Mouse (Mus musculus): ENCODE measurements around the gene Bcl9l.

The Bcl9l gene

GRCm38 (mm10) chr9:44510872-44511601 lies 28.4 kb downstream of the Bcl9l start:
- DNase-seq (ENCODE audit: extremely low read depth, low read depth, low spot score), result no peak

- DNase-seq (ENCODE audit: extremely low read depth, low read depth, low spot score), result no peak
These were observed 29.5 kb downstream of the Bcl9l start for GRCm38 (mm10) chr9:44511935-44512716.

- DNase-seq (ENCODE audit: extremely low read depth, low read depth, low spot score), result no peak
These were observed 30.0 kb downstream of the Bcl9l start for GRCm38 (mm10) chr9:44512717-44513003.

GRCm38 (mm10) chr9:44513121-44513520 lies 30.5 kb downstream of the Bcl9l start:
- no peak for DNase-seq (ENCODE audit: extremely low read depth, low read depth, low spot score)

GRCm38 (mm10) chr9:44513610-44514009 lies 31.0 kb downstream of the Bcl9l start:
- no peak for DNase-seq (ENCODE audit: extremely low read depth, low read depth, low spot score)

GRCm38 (mm10) chr9:44514147-44514546 lies 31.5 kb downstream of the Bcl9l start:
- no peak for DNase-seq (ENCODE audit: extremely low read depth, low read depth, low spot score)

GRCm38 (mm10) chr9:44515131-44515751 lies 32.6 kb downstream of the Bcl9l start:
- DNase-seq (ENCODE audit: extremely low read depth, low read depth, low spot score), result no peak

- DNase-seq (ENCODE audit: extremely low read depth, low read depth, low spot score), result no peak
These were observed 33.3 kb downstream of the Bcl9l start for GRCm38 (mm10) chr9:44515891-44516290.

- no peak for DNase-seq (ENCODE audit: extremely low read depth, low read depth, low spot score)
These were observed 34.7 kb downstream of the Bcl9l start for GRCm38 (mm10) chr9:44517368-44517767.

GRCm38 (mm10) chr9:44518068-44518467 lies 35.4 kb downstream of the Bcl9l start:
- DNase-seq (ENCODE audit: extremely low read depth, low read depth, low spot score), result no peak

- no peak for DNase-seq (ENCODE audit: extremely low read depth, low read depth, low spot score)
These were observed 39.3 kb downstream of the Bcl9l start for GRCm38 (mm10) chr9:44521927-44522326.

GRCm38 (mm10) chr9:44523686-44524085 lies 41.1 kb downstream of the Bcl9l start:
- DNase-seq (ENCODE audit: extremely low read depth, low read depth, low spot score), result no peak

- no peak for DNase-seq (ENCODE audit: extremely low read depth, low read depth, low spot score)
These were observed 41.7 kb downstream of the Bcl9l start for GRCm38 (mm10) chr9:44524235-44524826.

- DNase-seq (ENCODE audit: extremely low read depth, low read depth, low spot score), result no peak
These were observed 42.4 kb downstream of the Bcl9l start for GRCm38 (mm10) chr9:44525001-44525400.

- no peak for DNase-seq (ENCODE audit: extremely low read depth, low read depth, low spot score)
These were observed 43.0 kb downstream of the Bcl9l start for GRCm38 (mm10) chr9:44525589-44525988.

GRCm38 (mm10) chr9:44526337-44527112 lies 43.9 kb downstream of the Bcl9l start:
- DNase-seq (ENCODE audit: extremely low read depth, low read depth, low spot score), result no peak

- no peak for DNase-seq (ENCODE audit: extremely low read depth, low read depth, low spot score)
These were observed 45.7 kb downstream of the Bcl9l start for GRCm38 (mm10) chr9:44528340-44528739.

GRCm38 (mm10) chr9:44532991-44533580 lies 50.5 kb downstream of the Bcl9l start:
- DNase-seq (ENCODE audit: extremely low read depth, low read depth, low spot score), result no peak

- DNase-seq (ENCODE audit: extremely low read depth, low read depth, low spot score), result no peak
These were observed 55.1 kb downstream of the Bcl9l start for GRCm38 (mm10) chr9:44537625-44538301.

- DNase-seq (ENCODE audit: extremely low read depth, low read depth, low spot score), result no peak
These were observed 57.3 kb downstream of the Bcl9l start for GRCm38 (mm10) chr9:44539816-44540421.

Data from fat pad, adult 2 months (tissue).